Mouse (Mus musculus) CH12.LX (cell line): Measurements from ENCODE around the gene Ubqln1.

ENCODE experiments used
- CTCF ChIP-seq, 2 experiments: IDR thresholded peaks in 1 of 2; conservative IDR thresholded peaks in 1 of 2; 2 replicates each; pipeline ENCODE4 v1.5.1; 2011 to 2012; ENCODE audit warnings: low read depth in 2 of 2, low read length in 2 of 2, improper control_type of control experiment in 1 of 2, inconsistent platforms in 1 of 2, mild to moderate bottlenecking in 1 of 2, moderate library complexity in 1 of 2
- JUN ChIP-seq: IDR thresholded peaks from 2 replicates; pipeline ENCODE4 v1.6.1; 2011; ENCODE audit warnings: low read depth, mild to moderate bottlenecking, low read length, improper control_type of control experiment, moderate library complexity; ENCODE audit not compliant: insufficient read depth
- KAT2A ChIP-seq: IDR thresholded peaks from 2 replicates; pipeline ENCODE4 v1.6.1; 2012; ENCODE audit warnings: low read length, improper control_type of control experiment, inconsistent platforms; ENCODE audit not compliant: insufficient replicate concordance
- MXI1 ChIP-seq: IDR thresholded peaks from 2 replicates; pipeline ENCODE4 v1.6.1; 2011; ENCODE audit warnings: mild to moderate bottlenecking, low read depth, low read length, improper control_type of control experiment
- NELFE ChIP-seq: IDR thresholded peaks from 2 replicates; pipeline ENCODE4 v1.6.1; 2011; ENCODE audit warnings: low read depth, low read length, improper control_type of control experiment
- POLR2A ChIP-seq: IDR thresholded peaks from 2 replicates; pipeline ENCODE4 v1.6.1; 2011; ENCODE audit warnings: low read depth, mild to moderate bottlenecking, improper control_type of control experiment, low read length
- RAD21 ChIP-seq: IDR thresholded peaks from 2 replicates; pipeline ENCODE4 v1.6.1; 2011; ENCODE audit warnings: low read depth, mild to moderate bottlenecking, low read length, improper control_type of control experiment, moderate library complexity
- ZMIZ1 ChIP-seq: IDR thresholded peaks from 2 replicates; pipeline ENCODE4 v1.6.1; 2012; ENCODE audit warnings: low read depth, mild to moderate bottlenecking, inconsistent platforms, low read length, improper control_type of control experiment

GRCm38 (mm10) chr13:58181607-58182551, 33.6 kb downstream of the Ubqln1 start:
- no peak for TF ChIP-seq POLR2A
- no peak for TF ChIP-seq NELFE
- no peak for TF ChIP-seq ZMIZ1
- no peak for TF ChIP-seq MXI1
- TF ChIP-seq CTCF (conservative IDR thresholded peaks at IDR 0.05 in 1 of 2, IDR thresholded peaks at IDR 0.05 in 1 of 2; ENCODE audit: low read depth in 2 of 2, low read length in 2 of 2): no peak
- TF ChIP-seq RAD21: no peak
- no peak for TF ChIP-seq JUN
- no peak for TF ChIP-seq KAT2A
